Mouse (Mus musculus): Measurements from ENCODE around the gene Fbxo22.

- TF ChIP-seq CTCF (IDR thresholded peaks at IDR 0.05; ENCODE audit: control insufficient read depth, insufficient read depth, low read length) (no peak), POLR2A (IDR thresholded peaks at IDR 0.05; ENCODE audit: borderline replicate concordance, control insufficient read depth, low read depth, low read length) (no peak)
These were observed 35.4 kb downstream of the Fbxo22 start for GRCm38 (mm10) chr9:55244079-55244478.
